Mouse (Mus musculus) hindbrain, embryonic 10.5 days (tissue): Measurements from ENCODE around the gene Iqsec1. TPM values are rescaled to one million over a fixed set of nuclear protein-coding genes. Genes with fewer than 3 reads are reported as not detected.

Experiments
- DNase-seq: peaks from one replicate; pipeline ENCODE4 v3.0.0-alpha.2; 2017; ENCODE audit warnings: low spot score
- H3K27ac ChIP-seq: fragments of 300-500 bp; sonication (generic); 2 replicates; pipeline ENCODE4 v1.5.1; 2016; ENCODE audit warnings: mild to moderate bottlenecking, moderate library complexity
- H3K27me3 ChIP-seq: fragments of 300-500 bp; sonication (generic); 2 replicates; pipeline ENCODE4 v1.6.1; 2016; ENCODE audit warnings: mild to moderate bottlenecking; ENCODE audit not compliant: poor library complexity, insufficient read depth, severe bottlenecking
- H3K36me3 ChIP-seq: fragments of 300-500 bp; sonication (generic); 2 replicates; pipeline ENCODE4 v1.6.1; 2016; ENCODE audit warnings: mild to moderate bottlenecking, moderate library complexity
- H3K4me1 ChIP-seq: fragments of 300-500 bp; sonication (generic); replicated peaks from 2 replicates; pipeline ENCODE4 v1.6.1; 2016; ENCODE audit warnings: mild to moderate bottlenecking
- H3K4me3 ChIP-seq: fragments of 300-500 bp; sonication (generic); 2 replicates; pipeline ENCODE4 v1.5.1; 2016; ENCODE audit warnings: mild to moderate bottlenecking, moderate library complexity
- H3K9me3 ChIP-seq: fragments of 300-500 bp; sonication (generic); 2 replicates; pipeline ENCODE4 v1.6.1; 2016; ENCODE audit warnings: mild to moderate bottlenecking, moderate library complexity
- WGBS: fragments of 180-500 bp; shearing (Covaris S2); methylation state at CpG from one replicate; pipeline ENCODE4 v1.1.7; 2016; 5-methylcytosine and 5-hydroxymethylcytosine counted together
- polyA plus RNA-seq: library from polyadenylated mRNA; unstranded; fragments of >200 nt; fragmentation: Nextera tagmentation; extraction: Ambion mirVana; gene quantifications from 2 replicates; pipeline ENCODE4 v1.2.1, GENCODE M21; 2016

Iqsec1 gene
- polyA plus RNA-seq, 1 experiment from 2014 or later, result 13.8 TPM

DNA sequence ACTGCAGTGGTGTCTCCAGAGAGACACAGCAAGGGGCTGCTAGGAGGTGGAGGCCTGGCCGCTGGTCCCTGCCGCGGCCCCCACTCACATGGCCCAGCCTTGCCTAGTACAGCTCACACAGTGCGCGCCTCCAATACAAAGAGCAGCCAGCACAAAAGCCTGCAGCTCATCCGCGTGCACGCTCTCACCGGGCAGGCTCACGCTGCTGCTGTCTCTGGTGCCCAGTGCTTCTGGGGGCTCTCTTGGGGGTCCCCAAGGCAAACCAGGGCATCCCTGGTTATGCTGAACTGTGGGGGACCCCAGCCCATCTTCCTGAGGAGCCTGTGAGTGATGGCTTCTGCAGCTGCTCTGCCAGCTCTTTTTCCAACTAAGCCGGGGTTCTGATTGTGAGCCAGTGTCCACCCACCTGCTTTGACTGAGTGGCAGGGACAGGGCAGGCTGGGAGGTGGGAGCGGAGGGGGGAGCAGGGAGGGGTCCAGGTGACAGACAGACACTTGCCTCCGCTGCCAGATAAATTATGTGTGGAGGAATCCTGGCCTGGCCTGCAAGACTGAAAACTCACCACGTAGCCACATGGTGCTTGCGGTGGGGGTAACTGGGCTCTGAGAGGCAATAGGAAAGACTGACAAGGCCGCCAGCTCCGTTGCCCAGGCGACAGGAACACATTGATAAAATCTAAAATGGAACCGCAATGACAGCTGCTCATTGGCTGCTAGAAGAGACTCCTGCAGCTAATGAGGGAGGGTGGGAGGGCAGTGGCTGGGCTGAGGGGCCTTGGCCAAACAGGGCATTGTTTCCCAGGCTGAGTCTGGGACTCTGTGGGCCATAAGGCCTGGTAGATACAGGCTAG, 206.3 kb downstream of the Iqsec1 start:
- no peaks in the 10 kb centered on the region for H3K9me3 ChIP-seq
- H3K27me3 ChIP-seq, result no peaks in the 10 kb centered on the region
- H3K36me3 ChIP-seq, result peaks cover 20% of the 10 kb centered on the region
- H3K4me1 ChIP-seq, result peaks cover 80% of the 10 kb centered on the region
- WGBS, result 19% methylated on average over 19 of the region's 19 CpGs
- peak overlapping the region; percentile 99 for H3K27ac ChIP-seq
- H3K4me3 ChIP-seq, result peak overlapping the region; percentile 53
- peak; percentile 90 for DNase-seq

GRCm38 (mm10) chr6:90780532-90780931, 208.0 kb downstream of the Iqsec1 start:
- Histone ChIP-seq H3K27me3 (no peaks in the 10 kb centered on the region), H3K9me3 (no peaks in the 10 kb centered on the region), H3K4me3 (peak overlapping the region; percentile 53), H3K36me3 (peaks cover 34% of the 10 kb centered on the region), H3K4me1 (peaks cover 68% of the 10 kb centered on the region), H3K27ac (peak overlapping the region; percentile 99)
- WGBS, result 69% methylated on average over 2 of the region's 2 CpGs
- DNase-seq, result no peak

GRCm38 (mm10) chr6:90778841-90779240, 209.6 kb downstream of the Iqsec1 start:
- peaks cover 34% of the 10 kb centered on the region for H3K36me3 ChIP-seq
- peak overlapping the region; percentile 99; the same call in 1 of the 2 replicates for H3K27ac ChIP-seq
- 0 out of 2 replicates have a peak overlapping the region, but pooled peaks have one; percentile 13 for H3K4me3 ChIP-seq
- no peaks in the 10 kb centered on the region for H3K9me3 ChIP-seq
- H3K27me3 ChIP-seq, result no peaks in the 10 kb centered on the region
- no peak for DNase-seq
- H3K4me1 ChIP-seq, result peaks cover 58% of the 10 kb centered on the region
- WGBS, result 82% methylated on average over 6 of the region's 6 CpGs

GRCm38 (mm10) chr6:90777302-90777701, 211.2 kb downstream of the Iqsec1 start:
- H3K36me3 ChIP-seq, result peaks cover 34% of the 10 kb centered on the region
- H3K4me3 ChIP-seq, result no peak overlapping the region
- no peaks in the 10 kb centered on the region for H3K9me3 ChIP-seq
- no peak overlapping the region for H3K27ac ChIP-seq
- peaks cover 42% of the 10 kb centered on the region for H3K4me1 ChIP-seq
- no peak for DNase-seq
- no peaks in the 10 kb centered on the region for H3K27me3 ChIP-seq
- WGBS, result 89% methylated on average over 1 of the region's 1 CpGs

- H3K27me3 ChIP-seq, result no peaks in the 10 kb centered on the region
These were observed 212.9 kb downstream of the Iqsec1 start for GRCm38 (mm10) chr6:90775606-90776005.

DNA sequence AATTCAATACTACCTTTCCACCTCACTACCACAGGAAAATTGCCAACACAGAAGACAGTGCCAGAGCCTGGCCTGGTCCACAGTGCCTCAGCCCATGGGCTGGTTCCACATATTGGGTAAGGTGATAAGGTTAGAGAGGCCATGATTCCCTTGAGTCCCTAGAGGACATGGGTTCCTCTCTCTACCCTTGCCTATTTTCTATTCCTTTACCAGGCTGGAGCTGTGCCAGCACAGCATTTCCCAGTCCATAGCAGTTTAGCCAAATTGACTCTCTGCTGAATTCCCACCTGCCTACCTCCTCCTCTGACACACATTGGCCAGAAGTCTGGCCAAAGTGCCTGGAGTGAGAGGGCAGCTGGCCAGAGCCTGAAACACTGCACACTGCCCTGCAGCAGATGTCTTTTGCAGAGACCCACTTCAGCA, 214.7 kb downstream of the Iqsec1 start:
- Histone ChIP-seq H3K36me3 (peaks cover 39% of the 10 kb centered on the region), H3K27me3 (no peaks in the 10 kb centered on the region), H3K4me1 (peaks cover 19% of the 10 kb centered on the region), H3K4me3 (no peak overlapping the region), H3K9me3 (no peaks in the 10 kb centered on the region), H3K27ac (no peak overlapping the region; the same call in 1 of the 2 replicates)
- no peak for DNase-seq

More at GRCm38 (mm10) chr6:90775606-90776005, 212.9 kb downstream of the Iqsec1 start:
- H3K9me3 ChIP-seq, result no peaks in the 10 kb centered on the region
- peaks cover 41% of the 10 kb centered on the region for H3K36me3 ChIP-seq
- WGBS, result 88% methylated on average over 1 of the region's 1 CpGs
- H3K4me1 ChIP-seq, result peaks cover 34% of the 10 kb centered on the region
- H3K4me3 ChIP-seq, result no peak overlapping the region
- DNase-seq, result no peak
- H3K27ac ChIP-seq, result no peak overlapping the region

GRCm38 (mm10) chr6:90772120-90772519, 216.4 kb downstream of the Iqsec1 start:
- Histone ChIP-seq H3K4me3 (no peak overlapping the region), H3K36me3 (peaks cover 32% of the 10 kb centered on the region), H3K9me3 (no peaks in the 10 kb centered on the region), H3K4me1 (peaks cover 26% of the 10 kb centered on the region), H3K27me3 (no peaks in the 10 kb centered on the region), H3K27ac (no peak overlapping the region)
- no peak for DNase-seq
- 94% methylated on average over 5 of the region's 5 CpGs for WGBS

DNA sequence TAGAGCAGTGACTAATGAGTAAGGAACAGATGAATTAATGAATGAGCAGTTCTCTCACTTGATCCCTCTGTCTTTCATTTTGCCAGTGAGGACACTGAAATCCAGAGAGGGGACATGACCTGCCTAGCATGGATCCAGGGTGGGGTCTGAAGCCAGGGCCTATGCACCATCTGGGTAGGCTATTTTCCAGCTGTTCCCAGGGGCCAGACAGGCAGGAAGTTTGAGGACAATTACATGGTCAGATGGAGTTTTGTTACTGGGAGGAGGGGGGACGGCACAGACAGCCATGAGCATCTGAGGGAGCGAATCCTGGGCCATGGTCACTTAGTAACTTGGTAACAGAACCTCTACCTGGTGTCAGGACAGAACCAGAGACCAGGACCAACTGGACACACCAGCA, 220.0 kb downstream of the Iqsec1 start:
- Histone ChIP-seq H3K27me3 (no peaks in the 10 kb centered on the region), H3K9me3 (no peaks in the 10 kb centered on the region), H3K36me3 (peaks cover 25% of the 10 kb centered on the region), H3K4me3 (no peak overlapping the region), H3K4me1 (peaks cover 54% of the 10 kb centered on the region), H3K27ac (no peak overlapping the region)
- no peak for DNase-seq
- WGBS, result 55% methylated on average over 2 of the region's 2 CpGs

DNA sequence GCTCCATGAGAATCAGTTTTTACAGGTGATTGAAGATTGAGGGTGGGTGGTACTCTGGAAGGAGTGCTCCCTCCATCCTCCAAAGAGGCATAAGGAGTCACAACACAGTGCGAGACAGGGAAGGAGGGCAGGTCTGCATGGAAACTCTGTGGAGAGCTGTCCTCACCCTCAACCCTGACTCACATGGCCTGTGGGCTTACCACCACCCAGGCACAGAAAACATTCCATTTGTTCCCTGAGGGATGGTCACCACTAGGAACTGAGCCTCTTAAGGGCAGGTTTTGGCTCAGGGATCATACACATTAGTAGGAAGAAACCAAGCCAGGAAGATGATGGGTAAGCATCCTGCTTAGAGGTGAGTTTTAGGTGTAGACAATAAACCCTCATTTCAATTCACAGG, 220.6 kb downstream of the Iqsec1 start:
- H3K27me3 ChIP-seq, result no peaks in the 10 kb centered on the region
- no peaks in the 10 kb centered on the region for H3K9me3 ChIP-seq
- no peak overlapping the region for H3K4me3 ChIP-seq
- peaks cover 61% of the 10 kb centered on the region for H3K4me1 ChIP-seq
- H3K27ac ChIP-seq, result no peak overlapping the region
- H3K36me3 ChIP-seq, result peaks cover 25% of the 10 kb centered on the region
- no peak for DNase-seq
- 86% methylated on average over 1 of the region's 1 CpGs for WGBS

- Histone ChIP-seq H3K27me3 (no peaks in the 10 kb centered on the region), H3K4me3 (no peak overlapping the region), H3K9me3 (no peaks in the 10 kb centered on the region), H3K27ac (peak overlapping the region; percentile 86), H3K4me1 (peaks cover 77% of the 10 kb centered on the region), H3K36me3 (peaks cover 24% of the 10 kb centered on the region)
- WGBS, result 45% methylated on average over 2 of the region's 2 CpGs
- peak; percentile 41 for DNase-seq
These were observed 223.7 kb downstream of the Iqsec1 start for GRCm38 (mm10) chr6:90764753-90765152.

DNA sequence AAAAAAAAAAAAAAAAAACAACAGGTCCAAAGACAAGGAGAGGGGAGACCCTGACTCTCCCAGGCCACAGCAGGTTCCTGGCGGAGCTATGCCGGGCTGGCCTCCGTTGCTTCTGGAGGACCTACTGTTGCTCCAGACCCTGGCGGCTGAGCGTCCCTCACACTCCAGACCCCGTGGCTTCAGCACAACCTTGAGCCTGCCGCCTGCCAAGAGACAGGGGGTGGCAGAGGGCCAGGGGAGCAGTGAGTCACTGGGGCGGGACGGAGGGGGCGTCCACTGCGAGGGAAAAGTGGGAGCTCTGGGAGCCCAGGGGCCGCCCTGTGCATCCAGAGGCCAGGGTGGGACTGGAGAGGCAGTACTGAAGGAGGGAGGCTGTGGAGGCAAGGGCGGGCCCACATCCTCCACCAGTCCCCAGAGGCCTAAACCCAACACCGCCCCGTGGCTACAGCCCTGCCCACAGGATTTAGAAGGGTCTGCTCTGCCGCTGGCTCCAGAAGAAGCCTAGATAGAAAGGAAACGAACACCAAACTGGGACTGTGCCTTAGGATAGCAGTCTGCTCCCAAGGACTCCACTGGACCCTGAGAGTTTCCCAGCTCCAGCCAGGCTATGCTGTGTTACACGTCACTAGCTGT, 224.4 kb downstream of the Iqsec1 start:
- peak overlapping the region; percentile 18; the same call in 1 of the 2 replicates for H3K4me3 ChIP-seq
- H3K27me3 ChIP-seq, result no peaks in the 10 kb centered on the region
- peaks cover 21% of the 10 kb centered on the region for H3K36me3 ChIP-seq
- peak; percentile 13 for DNase-seq
- peaks cover 83% of the 10 kb centered on the region for H3K4me1 ChIP-seq
- H3K9me3 ChIP-seq, result no peaks in the 10 kb centered on the region
- 44% methylated on average over 18 of the region's 18 CpGs for WGBS
- peak overlapping the region; percentile 86 for H3K27ac ChIP-seq

GRCm38 (mm10) chr6:90763295-90763694, 225.2 kb downstream of the Iqsec1 start:
- WGBS, result 63% methylated on average over 4 of the region's 4 CpGs
- peak overlapping the region; percentile 86; the same call in 1 of the 2 replicates for H3K27ac ChIP-seq

More at GRCm38 (mm10) chr6:90763295-90763694, 225.2 kb downstream of the Iqsec1 start:
- peaks cover 82% of the 10 kb centered on the region for H3K4me1 ChIP-seq
- no peaks in the 10 kb centered on the region for H3K9me3 ChIP-seq
- H3K36me3 ChIP-seq, result peaks cover 18% of the 10 kb centered on the region
- H3K4me3 ChIP-seq, result 0 out of 2 replicates have a peak overlapping the region, but pooled peaks have one; percentile 11
- no peak for DNase-seq
- no peaks in the 10 kb centered on the region for H3K27me3 ChIP-seq
